Mouse (Mus musculus) liver, embryonic 15.5 days (tissue): Measurements from ENCODE around the gene Tubb4a. TPM values are rescaled to one million over a fixed set of nuclear protein-coding genes. Genes with fewer than 3 reads are reported as not detected.
A peak's percentile ranks its signal among the peaks of the same experiment; 100 is the strongest.

Experiments
- ATAC-seq: fragments of 200-750 bp; cut with Nextera tagmentation; 2 replicates; pipeline ENCODE4 v1.8.0; 2017; ENCODE audit warnings: moderate number of reproducible peaks, mild to moderate bottlenecking, moderate library complexity; ENCODE audit not compliant: insufficient read depth
- H3K27ac ChIP-seq: fragments of 300-500 bp; sonication (generic); replicated peaks from 2 replicates; pipeline ENCODE4 v1.5.1; 2015; ENCODE audit warnings: mild to moderate bottlenecking, inconsistent platforms
- H3K27me3 ChIP-seq: fragments of 300-500 bp; sonication (generic); 2 replicates; pipeline ENCODE4 v1.6.1; 2015; ENCODE audit warnings: mild to moderate bottlenecking, inconsistent platforms
- H3K36me3 ChIP-seq: fragments of 300-500 bp; sonication (generic); replicated peaks from 2 replicates; pipeline ENCODE4 v1.6.1; 2015; ENCODE audit warnings: moderate library complexity, mild to moderate bottlenecking, inconsistent platforms
- H3K4me1 ChIP-seq: fragments of 300-500 bp; sonication (generic); replicated peaks from 2 replicates; pipeline ENCODE4 v1.6.1; 2015; ENCODE audit warnings: inconsistent platforms
- H3K4me2 ChIP-seq: fragments of 300-500 bp; sonication (generic); 2 replicates; pipeline ENCODE4 v1.6.1; 2015; ENCODE audit warnings: moderate library complexity, mild to moderate bottlenecking, inconsistent platforms
- H3K4me3 ChIP-seq: fragments of 300-500 bp; sonication (generic); replicated peaks from 2 replicates; pipeline ENCODE4 v1.5.1; 2015; ENCODE audit warnings: mild to moderate bottlenecking, inconsistent platforms
- H3K9ac ChIP-seq: fragments of 300-500 bp; sonication (generic); 2 replicates; pipeline ENCODE4 v1.6.1; 2015; ENCODE audit warnings: moderate library complexity, mild to moderate bottlenecking, inconsistent platforms
- H3K9me3 ChIP-seq: fragments of 300-500 bp; sonication (generic); replicated peaks from 2 replicates; pipeline ENCODE4 v1.6.1; 2016; ENCODE audit warnings: inconsistent platforms
- WGBS: fragments of 180-500 bp; shearing (Covaris S2); methylation state at CpG from one replicate; pipeline ENCODE4 v1.1.7; 2015; ENCODE audit warnings: mixed read lengths; ENCODE audit not compliant: insufficient replicate concordance; 5-methylcytosine and 5-hydroxymethylcytosine counted together
- polyA plus RNA-seq: library from polyadenylated mRNA; unstranded; fragments of >200 nt; fragmentation: Nextera tagmentation; extraction: Ambion mirVana; gene quantifications from 2 replicates; pipeline ENCODE4 v1.2.1, GENCODE M21; 2015

The Tubb4a gene
- polyA plus RNA-seq, 1 experiment from 2014 or later = 0.31 TPM

GRCm38 (mm10) chr17:57116801-57117200 lies 29.2 kb upstream of the Tubb4a start:
- no peaks in the 10 kb centered on the region for H3K36me3 ChIP-seq
- H3K27me3 ChIP-seq = peaks cover 21% of the 10 kb centered on the region
- ATAC-seq = no peak
- H3K9me3 ChIP-seq = no peaks in the 10 kb centered on the region
- H3K9ac ChIP-seq = no peak overlapping the region
- no peak overlapping the region for H3K27ac ChIP-seq
- 52% methylated on average over 2 of the region's 2 CpGs for WGBS
- H3K4me2 ChIP-seq = no peak overlapping the region
- no peak overlapping the region for H3K4me3 ChIP-seq
- H3K4me1 ChIP-seq = peaks cover 12% of the 10 kb centered on the region

GRCm38 (mm10) chr17:57112768-57113474 lies 25.3 kb upstream of the Tubb4a start:
- WGBS = 51% methylated on average over 10 of the region's 10 CpGs
- H3K27me3 ChIP-seq = peaks cover 24% of the 10 kb centered on the region
- no peaks in the 10 kb centered on the region for H3K4me1 ChIP-seq
- no peak overlapping the region for H3K27ac ChIP-seq
- H3K36me3 ChIP-seq = no peaks in the 10 kb centered on the region
- no peak overlapping the region for H3K9ac ChIP-seq
- H3K4me3 ChIP-seq = no peak overlapping the region
- no peak overlapping the region for H3K4me2 ChIP-seq
- no peaks in the 10 kb centered on the region for H3K9me3 ChIP-seq
- no peak for ATAC-seq

GRCm38 (mm10) chr17:57110005-57110404 lies 22.4 kb upstream of the Tubb4a start:
- Histone ChIP-seq H3K4me1 (peaks cover 10% of the 10 kb centered on the region), H3K9ac (no peak overlapping the region), H3K36me3 (no peaks in the 10 kb centered on the region), H3K4me2 (no peak overlapping the region), H3K27me3 (peaks cover 41% of the 10 kb centered on the region), H3K4me3 (no peak overlapping the region), H3K27ac (no peak overlapping the region), H3K9me3 (no peaks in the 10 kb centered on the region)
- ATAC-seq = no peak
- 22% methylated on average over 1 of the region's 1 CpGs for WGBS

GRCm38 (mm10) chr17:57108666-57109171 lies 21.1 kb upstream of the Tubb4a start:
- Histone ChIP-seq H3K9ac (no peak overlapping the region), H3K27ac (no peak overlapping the region), H3K9me3 (no peaks in the 10 kb centered on the region), H3K27me3 (peaks cover 43% of the 10 kb centered on the region), H3K4me1 (peaks cover 10% of the 10 kb centered on the region), H3K36me3 (no peaks in the 10 kb centered on the region), H3K4me3 (no peak overlapping the region), H3K4me2 (no peak overlapping the region)
- WGBS = 39% methylated on average over 5 of the region's 5 CpGs
- ATAC-seq = no peak

- Histone ChIP-seq H3K4me1 (peaks cover 10% of the 10 kb centered on the region), H3K36me3 (no peaks in the 10 kb centered on the region), H3K9ac (no peak overlapping the region), H3K9me3 (no peaks in the 10 kb centered on the region), H3K4me2 (no peak overlapping the region), H3K27ac (no peak overlapping the region), H3K27me3 (peaks cover 45% of the 10 kb centered on the region), H3K4me3 (no peak overlapping the region)
- 56% methylated on average over 7 of the region's 7 CpGs for WGBS
- no peak for ATAC-seq
These were observed 20.6 kb upstream of the Tubb4a start for GRCm38 (mm10) chr17:57108040-57108665.

- ATAC-seq = no peak
- no peak overlapping the region for H3K9ac ChIP-seq
- H3K36me3 ChIP-seq = no peaks in the 10 kb centered on the region
- no peaks in the 10 kb centered on the region for H3K9me3 ChIP-seq
- H3K27me3 ChIP-seq = peaks cover 45% of the 10 kb centered on the region
- H3K4me3 ChIP-seq = no peak overlapping the region
- H3K4me2 ChIP-seq = no peak overlapping the region
- 65% methylated on average over 5 of the region's 5 CpGs for WGBS
- no peak overlapping the region for H3K27ac ChIP-seq
- H3K4me1 ChIP-seq = peaks cover 10% of the 10 kb centered on the region
These were observed 19.5 kb upstream of the Tubb4a start for GRCm38 (mm10) chr17:57107064-57107463.

GRCm38 (mm10) chr17:57106035-57106368 lies 18.4 kb upstream of the Tubb4a start:
- peaks cover 45% of the 10 kb centered on the region for H3K27me3 ChIP-seq
- H3K27ac ChIP-seq = no peak overlapping the region
- H3K9me3 ChIP-seq = no peaks in the 10 kb centered on the region
- no peaks in the 10 kb centered on the region for H3K36me3 ChIP-seq
- H3K9ac ChIP-seq = no peak overlapping the region
- peaks cover 10% of the 10 kb centered on the region for H3K4me1 ChIP-seq
- H3K4me2 ChIP-seq = peak overlapping the region; percentile 74
- no peak for ATAC-seq
- 19% methylated on average over 9 of the region's 9 CpGs for WGBS
- peak overlapping the region; percentile 53 for H3K4me3 ChIP-seq

GRCm38 (mm10) chr17:57105181-57106034 lies 17.8 kb upstream of the Tubb4a start, which contains the start of gene Tnfsf9:
Gene Tnfsf9, plus strand, starts transcription at chr17:57105325.
- 0 out of 2 replicates have a peak, but pooled peaks have one; percentile 42 for ATAC-seq
- Histone ChIP-seq H3K27me3 (peaks cover 45% of the 10 kb centered on the region), H3K9ac (no peak within 1 kb of the TSS), H3K27ac (no peak within 1 kb of the TSS), H3K4me1 (peaks cover 10% of the 10 kb centered on the region), H3K36me3 (no peaks in the 10 kb centered on the region), H3K4me2 (peak within 1 kb of the TSS; percentile 74), H3K4me3 (peak within 1 kb of the TSS; percentile 53), H3K9me3 (no peaks in the 10 kb centered on the region)
- 1% methylated on average over 60 of the region's 61 CpGs for WGBS

GRCm38 (mm10) chr17:57104496-57104895 lies 16.9 kb upstream of the Tubb4a start:
- Histone ChIP-seq H3K4me3 (peak overlapping the region; percentile 53), H3K36me3 (no peaks in the 10 kb centered on the region), H3K4me2 (peak overlapping the region; percentile 74), H3K27me3 (peaks cover 43% of the 10 kb centered on the region), H3K9ac (no peak overlapping the region), H3K4me1 (peaks cover 10% of the 10 kb centered on the region), H3K9me3 (no peaks in the 10 kb centered on the region), H3K27ac (no peak overlapping the region)
- WGBS = 28% methylated on average over 4 of the region's 4 CpGs
- no peak for ATAC-seq

GRCm38 (mm10) chr17:57102276-57102675 lies 14.7 kb upstream of the Tubb4a start:
- H3K27ac ChIP-seq = no peak overlapping the region
- H3K4me1 ChIP-seq = peaks cover 13% of the 10 kb centered on the region
- 52% methylated on average over 2 of the region's 2 CpGs for WGBS
- H3K4me2 ChIP-seq = no peak overlapping the region
- H3K27me3 ChIP-seq = peaks cover 37% of the 10 kb centered on the region
- no peak for ATAC-seq
- no peak overlapping the region for H3K9ac ChIP-seq
- H3K36me3 ChIP-seq = no peaks in the 10 kb centered on the region
- no peaks in the 10 kb centered on the region for H3K9me3 ChIP-seq
- no peak overlapping the region for H3K4me3 ChIP-seq
